Mouse (Mus musculus) mature B cell (primary cell): ENCODE data around the gene Nrsn2.

ENCODE experiments used
- in situ Hi-C: fragments of 300-500 bp; cut with MboI; formaldehyde crosslinking; loops from 2 replicates; pipeline ENCODE4 v1.14.3; 2019

The Nrsn2 gene

GRCm38 (mm10) chr2:152384191-152384590 lies 7.8 kb upstream of the Nrsn2 start:
- in situ Hi-C loops = no loop called here

- in situ Hi-C loops = no loop called here
Observed at GRCm38 (mm10) chr2:152375652-152376344, 640 bp downstream of the Nrsn2 start.

- in situ Hi-C loops = loop anchor here (25.0 kb wide), 1 partner anchor 261 kb away; the partner anchor contains the start of gene Srxn1
Observed at GRCm38 (mm10) chr2:152373547-152373946, 2.9 kb downstream of the Nrsn2 start.

- in situ Hi-C loops = loop anchor here (25.0 kb wide), 1 partner anchor 260 kb away; the partner anchor contains the start of gene Srxn1
Observed at GRCm38 (mm10) chr2:152372661-152373060, 3.8 kb downstream of the Nrsn2 start.

- in situ Hi-C loops = loop anchor here (25.0 kb wide), 1 partner anchor 260 kb away; the partner anchor contains the start of gene Srxn1
Observed at GRCm38 (mm10) chr2:152372104-152372503, 4.3 kb downstream of the Nrsn2 start.

- in situ Hi-C loops = loop anchor here (25.0 kb wide), 1 partner anchor 256 kb away; the partner anchor contains the start of gene Srxn1
Observed at GRCm38 (mm10) chr2:152368532-152369140, 7.8 kb downstream of the Nrsn2 start.

- in situ Hi-C loops = loop anchor here (25.0 kb wide), 1 partner anchor 256 kb away; the partner anchor contains the start of gene Srxn1
Observed at GRCm38 (mm10) chr2:152367917-152368316, 8.5 kb downstream of the Nrsn2 start.

GRCm38 (mm10) chr2:152363245-152364147 lies 12.9 kb downstream of the Nrsn2 start:
- in situ Hi-C loops = loop anchor here (25.0 kb wide), 1 partner anchor 251 kb away; the partner anchor contains the start of gene Srxn1

- in situ Hi-C loops = loop anchor here (25.0 kb wide), 1 partner anchor 249 kb away; the partner anchor contains the start of gene Srxn1
Observed at GRCm38 (mm10) chr2:152361193-152361592, 15.2 kb downstream of the Nrsn2 start.

- in situ Hi-C loops = loop anchor here (25.0 kb wide), 1 partner anchor 248 kb away; the partner anchor contains the start of gene Srxn1
Observed at GRCm38 (mm10) chr2:152360271-152360775, 16.1 kb downstream of the Nrsn2 start.

- in situ Hi-C loops = loop anchor here (25.0 kb wide), 1 partner anchor 247 kb away; the partner anchor contains the start of gene Srxn1
Observed at GRCm38 (mm10) chr2:152359616-152360015, 16.8 kb downstream of the Nrsn2 start.

GRCm38 (mm10) chr2:152358977-152359376 lies 17.5 kb downstream of the Nrsn2 start:
- in situ Hi-C loops = loop anchor here (25.0 kb wide), 1 partner anchor 247 kb away; the partner anchor contains the start of gene Srxn1

- in situ Hi-C loops = loop anchor here (25.0 kb wide), 1 partner anchor 245 kb away; the partner anchor contains the start of gene Srxn1
Observed at GRCm38 (mm10) chr2:152357254-152357653, 19.2 kb downstream of the Nrsn2 start.

GRCm38 (mm10) chr2:152349842-152350540 lies 26.4 kb downstream of the Nrsn2 start:
- in situ Hi-C loops = loop anchor here (25.0 kb wide), 1 partner anchor 238 kb away; the partner anchor contains the start of gene Srxn1

GRCm38 (mm10) chr2:152349205-152349604 lies 27.2 kb downstream of the Nrsn2 start:
- in situ Hi-C loops = no loop called here

- in situ Hi-C loops = no loop called here
Observed at GRCm38 (mm10) chr2:152347722-152348121, 28.7 kb downstream of the Nrsn2 start.

GRCm38 (mm10) chr2:152346776-152347465 lies 29.5 kb downstream of the Nrsn2 start:
- in situ Hi-C loops = no loop called here

- in situ Hi-C loops = no loop called here
Observed at GRCm38 (mm10) chr2:152345393-152345792, 31.0 kb downstream of the Nrsn2 start.

- in situ Hi-C loops = no loop called here
Observed at GRCm38 (mm10) chr2:152344909-152345308, 31.5 kb downstream of the Nrsn2 start.

GRCm38 (mm10) chr2:152344361-152344760 lies 32.1 kb downstream of the Nrsn2 start:
- in situ Hi-C loops = no loop called here
